Comparison of ENCODE assay signal across 19 mouse cellular contexts in genomic region chr19:47515091-47515490, GRCm38 (mm10). TPM values are rescaled to one million over a fixed set of nuclear protein-coding genes. Genes with fewer than 3 reads are reported as not detected.
DNase-seq lines count a peak whose midpoint lies in the region; ATAC-seq lines count a peak whose summit lies in the region.
"Had no signal": no experiment of that assay in that cellular context is flagged by ENCODE, and none has a peak within 500 bp of the region (broad histone marks: within the 10 kb centered on the region; RNA-seq: fewer than 3 reads in every experiment).

No protein-coding gene starts in this region.

- no peak for ATAC-seq in heart, embryonic 14.5 days (ENCODE audit: insufficient number of reproducible peaks, insufficient read depth, low FRiP score, low read depth)
- peak; percentile 80 for ATAC-seq in stomach, embryonic 16.5 days (ENCODE audit: insufficient read depth, low FRiP score)
- ATAC-seq: forebrain, embryonic 15.5 days had no signal

- 0 out of 2 replicates have a peak overlapping the region, but pooled peaks have one; percentile 16 for H3K9ac ChIP-seq in heart, embryonic 14.5 days (ENCODE audit: low read length)
- 0 out of 2 replicates have a peak overlapping the region, but pooled peaks have one; percentile 14 for H3K9ac ChIP-seq in stomach, embryonic 16.5 days (ENCODE audit: low read length)
- H3K9ac ChIP-seq: embryonic facial prominence, embryonic 12.5 days; forebrain, embryonic 15.5 days; hindbrain, embryonic 15.5 days had no signal

- no peak overlapping the region for H3K27ac ChIP-seq in heart, embryonic 14.5 days (replicated peaks in 1 of 2; ENCODE audit: control insufficient read depth in 1 of 2, insufficient read depth in 1 of 2, low read depth in 2 of 2, low read length in 2 of 2)
- peak overlapping the region; percentile 76 for H3K27ac ChIP-seq in stomach, embryonic 16.5 days (ENCODE audit: low read length)
- H3K27ac ChIP-seq: embryonic facial prominence, embryonic 12.5 days; forebrain, embryonic 15.5 days; hindbrain, embryonic 15.5 days had no signal

- no peak overlapping the region for H3K4me2 ChIP-seq in heart, embryonic 14.5 days (ENCODE audit: low read length)
- H3K4me2 ChIP-seq in stomach, embryonic 16.5 days (ENCODE audit: low read depth, low read length), result 0 out of 2 replicates have a peak overlapping the region, but pooled peaks have one; percentile 5
- H3K4me2 ChIP-seq: embryonic facial prominence, embryonic 12.5 days; forebrain, embryonic 15.5 days; heart, embryonic 11.5 days; hindbrain, embryonic 15.5 days had no signal

- DNase-seq in heart, postnatal 36 days, result no peak
- peak; percentile 64 for DNase-seq in urinary bladder, postnatal 14 days (ENCODE audit: low spot score)
- DNase-seq in urinary bladder, postnatal 10 days (ENCODE audit: low spot score), result no peak
- DNase-seq in adipocyte (ENCODE audit: low spot score), result peak; percentile 70
- no peak for DNase-seq in right cerebral cortex, postnatal 36 days (ENCODE audit: low spot score in 2 of 2)
- no peak for DNase-seq in frontal cortex, adult 2 months (ENCODE audit: extremely low spot score in 1 of 2, low spot score in 1 of 2)
- DNase-seq: adrenal gland, postnatal 14 days; cerebellum, adult 11-12 months; cerebellum, adult 9-10 months; cerebellum, postnatal 25 days; gastrocnemius, postnatal 10 days; heart, adult 2 months had no signal

- peaks cover 27% of the 10 kb centered on the region for H3K36me3 ChIP-seq in heart, embryonic 14.5 days (ENCODE audit: control insufficient read depth, insufficient read depth, low read length)
- H3K36me3 ChIP-seq in stomach, embryonic 16.5 days (ENCODE audit: control insufficient read depth, insufficient read depth, low read length), result 0 out of 2 replicates have a peak, but pooled peaks cover 4% of the 10 kb centered on the region
- H3K36me3 ChIP-seq: hindbrain, embryonic 15.5 days had no signal

- H3K4me1 ChIP-seq in heart, embryonic 14.5 days (ENCODE audit: control insufficient read depth in 2 of 2, insufficient read depth in 2 of 2, low read length in 2 of 2), result peaks cover 28 to 55% of the 10 kb centered on the region in 2 experiments
- peaks cover 27% of the 10 kb centered on the region for H3K4me1 ChIP-seq in stomach, embryonic 16.5 days (ENCODE audit: control insufficient read depth, insufficient read depth, low read length)

- intact Hi-C loops in heart, postnatal 36 days (cut with DNase I), result no loop called here

- H3K9me3 ChIP-seq in heart, embryonic 14.5 days (ENCODE audit: control insufficient read depth, low read length), result no peaks in the 10 kb centered on the region
- H3K9me3 ChIP-seq in stomach, embryonic 16.5 days (replicated peaks; ENCODE audit: control insufficient read depth, low read length), result no peaks in the 10 kb centered on the region
- H3K9me3 ChIP-seq: embryonic facial prominence, embryonic 12.5 days; forebrain, embryonic 15.5 days; hindbrain, embryonic 15.5 days had no signal

- 67% methylated on average over 5 of the region's 5 CpGs for WGBS in heart, embryonic 14.5 days
- WGBS in stomach, embryonic 16.5 days, result 41% methylated on average over 5 of the region's 5 CpGs

- no peaks in the 10 kb centered on the region for H3K27me3 ChIP-seq in heart, embryonic 14.5 days (ENCODE audit: control insufficient read depth, insufficient read depth, low read length)
- H3K27me3 ChIP-seq in stomach, embryonic 16.5 days (ENCODE audit: control insufficient read depth, insufficient read depth, low read length), result no peaks in the 10 kb centered on the region
- H3K27me3 ChIP-seq: CH12.LX; embryonic facial prominence, embryonic 12.5 days; forebrain, embryonic 15.5 days; hindbrain, embryonic 15.5 days had no signal

- H3K4me3 ChIP-seq in heart, embryonic 14.5 days (ENCODE audit: control insufficient read depth in 1 of 2, insufficient read depth in 1 of 2, low read depth in 1 of 2, low read length in 2 of 2), result no peak overlapping the region
- no peak overlapping the region for H3K4me3 ChIP-seq in stomach, embryonic 16.5 days (replicated peaks; ENCODE audit: low read length)
- H3K4me3 ChIP-seq: embryonic facial prominence, embryonic 12.5 days; forebrain, embryonic 15.5 days; heart, adult 2 months; hindbrain, embryonic 15.5 days had no signal

RNA-seq across cellular contexts. Expression of gene Stn1, which starts 22.2 kb away (rescaled TPM):
- polyA plus RNA-seq in heart, embryonic 14.5 days (2014; fragmentation: Nextera tagmentation; extraction: Ambion mirVana), result 38.2 and 38.9 TPM in 2 replicates
- total RNA-seq in heart, postnatal 36 days (2021), result 10 to 100 TPM; 18.0 to 19.8 TPM
- polyA plus RNA-seq in stomach, embryonic 16.5 days (2015; fragmentation: Nextera tagmentation; extraction: Ambion mirVana), result 49.7 and 55.4 TPM in 2 replicates
- polyA plus RNA-seq in frontal cortex, adult 2 months (2012; rRNA removed), result 16.2 and 19.8 TPM in 2 replicates

RNA-seq across cellular contexts. Expression of gene Sh3pxd2a, which starts 50.9 kb away (rescaled TPM):
- polyA plus RNA-seq in heart, embryonic 14.5 days (2014; fragmentation: Nextera tagmentation; extraction: Ambion mirVana), result 8.5 and 9.7 TPM in 2 replicates
- 10 to 100 TPM; 47.7 to 59.2 TPM for total RNA-seq in heart, postnatal 36 days (2021)
- 6.3 and 6.6 TPM in 2 replicates for polyA plus RNA-seq in stomach, embryonic 16.5 days (2015; fragmentation: Nextera tagmentation; extraction: Ambion mirVana)
- 13.2 and 15.0 TPM in 2 replicates for polyA plus RNA-seq in frontal cortex, adult 2 months (2012; rRNA removed)

Comparison
In these comparisons a context has a peak if more than half of its experiments do, and no peak if none do; other contexts are left out.
1. DNase-seq: peak in urinary bladder, postnatal 14 days (single experiment) and adipocyte (single experiment); none in heart, postnatal 36 days (0 of 2), urinary bladder, postnatal 10 days (single experiment), right cerebral cortex, postnatal 36 days (0 of 2) and frontal cortex, adult 2 months (0 of 2).